Mouse (Mus musculus) G1E-ER4 (cell line): ENCODE data around the gene Tbx19. TPM values are rescaled to one million over a fixed set of nuclear protein-coding genes. Genes with fewer than 3 reads are reported as not detected.

ENCODE experiments used
- GATA1 ChIP-seq: IDR thresholded peaks from one replicate; pipeline ENCODE4 v1.8.0; 2012; ENCODE audit warnings: low read length, inconsistent platforms
- polyA plus RNA-seq: library from polyadenylated mRNA; stranded (reverse); fragments of >175 nt; gene quantifications from 2 replicates; pipeline ENCODE4 v1.2.3, GENCODE M21; 2012

The Tbx19 gene
- polyA plus RNA-seq, 1 experiment, result not detected

GRCm38 (mm10) chr1:165190571-165191273 is 30.1 kb upstream of the Tbx19 start:
- no peak for TF ChIP-seq GATA1

- no peak for TF ChIP-seq GATA1
These were observed 29.5 kb upstream of the Tbx19 start for GRCm38 (mm10) chr1:165190068-165190467.

- no peak for TF ChIP-seq GATA1
These were observed 28.4 kb upstream of the Tbx19 start for GRCm38 (mm10) chr1:165188806-165189580.

GRCm38 (mm10) chr1:165187357-165187756 is 26.8 kb upstream of the Tbx19 start:
- no peak for TF ChIP-seq GATA1

GRCm38 (mm10) chr1:165186491-165186890 is 25.9 kb upstream of the Tbx19 start:
- no peak for TF ChIP-seq GATA1

GRCm38 (mm10) chr1:165185116-165185515 is 24.5 kb upstream of the Tbx19 start:
- no peak for TF ChIP-seq GATA1

- no peak for TF ChIP-seq GATA1
These were observed 23.6 kb upstream of the Tbx19 start for GRCm38 (mm10) chr1:165184178-165184577.

- no peak for TF ChIP-seq GATA1
These were observed 22.8 kb upstream of the Tbx19 start for GRCm38 (mm10) chr1:165183400-165183799.

- no peak for TF ChIP-seq GATA1
These were observed 18.7 kb upstream of the Tbx19 start for GRCm38 (mm10) chr1:165179321-165179720.

- TF ChIP-seq GATA1, result no peak
These were observed 17.5 kb upstream of the Tbx19 start for GRCm38 (mm10) chr1:165178075-165178474.

- no peak for TF ChIP-seq GATA1
These were observed 13.6 kb upstream of the Tbx19 start for GRCm38 (mm10) chr1:165174059-165174616.

- TF ChIP-seq GATA1, result no peak
These were observed 10.7 kb upstream of the Tbx19 start for GRCm38 (mm10) chr1:165171277-165171676.

GRCm38 (mm10) chr1:165170157-165170556 is 9.6 kb upstream of the Tbx19 start:
- TF ChIP-seq GATA1, result no peak

- no peak for TF ChIP-seq GATA1
These were observed 8.9 kb upstream of the Tbx19 start for GRCm38 (mm10) chr1:165169462-165169861.

GRCm38 (mm10) chr1:165164920-165165319 is 4.3 kb upstream of the Tbx19 start:
- no peak for TF ChIP-seq GATA1

- TF ChIP-seq GATA1, result no peak
These were observed 1.7 kb downstream of the Tbx19 start for GRCm38 (mm10) chr1:165158841-165159240.

GRCm38 (mm10) chr1:165154162-165154561 is 6.4 kb downstream of the Tbx19 start:
- no peak for TF ChIP-seq GATA1

- TF ChIP-seq GATA1, result no peak
These were observed 9.4 kb downstream of the Tbx19 start for GRCm38 (mm10) chr1:165151216-165151615.
